Mouse (Mus musculus): Measurements from ENCODE around the gene Otop2. TPM values are rescaled to one million over a fixed set of nuclear protein-coding genes. Genes with fewer than 3 reads are reported as not detected.

The Otop2 gene
- polyA plus RNA-seq, 1 experiment, result not detected

DNA sequence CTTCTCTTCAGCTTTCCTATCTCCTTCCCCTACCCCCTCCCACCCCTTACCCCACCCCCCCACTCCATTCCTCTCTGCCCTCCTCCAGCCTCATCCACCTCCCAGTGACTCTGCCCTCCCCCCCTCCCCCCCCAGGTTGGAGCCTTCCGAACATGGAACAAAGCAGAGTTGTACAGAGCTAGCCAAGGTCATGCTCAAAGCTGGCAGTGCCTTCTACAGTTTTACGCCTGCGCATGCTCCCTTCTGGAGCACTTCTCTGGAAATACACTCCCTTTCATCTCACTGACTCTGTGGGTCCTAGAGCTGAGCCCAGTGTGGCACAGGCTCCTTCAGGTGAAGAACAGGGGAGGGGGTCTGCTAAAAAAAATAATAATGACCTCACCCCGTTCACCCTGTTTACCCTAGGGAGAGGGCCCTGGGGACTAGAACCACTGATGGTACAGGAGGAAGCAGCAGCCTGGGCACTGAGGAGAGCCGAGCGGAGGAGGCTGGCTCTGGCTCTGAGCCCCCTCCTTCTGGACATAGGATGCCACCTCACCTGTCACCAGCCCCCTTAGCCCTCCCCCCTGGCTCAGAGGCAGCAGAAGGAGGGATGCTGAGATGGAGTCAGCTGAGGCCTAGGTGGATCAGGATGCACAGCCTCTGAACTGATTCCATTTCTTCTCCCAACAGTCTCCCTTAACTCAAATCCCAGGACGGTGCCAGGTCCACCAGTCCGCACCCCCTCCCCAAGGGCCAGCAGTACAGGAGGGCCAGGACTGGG is 24.1 kb upstream of the Otop2 start:
- Histone ChIP-seq H3K27ac (ENCODE audit: insufficient read depth, low read depth, low read length) (0 out of 2 replicates have a peak overlapping the region, but pooled peaks have one; percentile 32), H3K4me1 (ENCODE audit: control insufficient read depth, insufficient read depth, low read length) (peaks cover 23% of the 10 kb centered on the region; the same call in 1 of the 2 replicates), H3K4me3 (ENCODE audit: insufficient read depth, low read depth, low read length) (no peak overlapping the region)
- TF ChIP-seq CTCF (IDR thresholded peaks at IDR 0.05; ENCODE audit: insufficient read depth, low read depth, low read length), result no peak
- TF ChIP-seq POLR2A (IDR thresholded peaks at IDR 0.05; ENCODE audit: insufficient read depth, low read depth, low read length), result no peak
- WGBS, result 66% methylated on average over 8 of the region's 8 CpGs

DNA sequence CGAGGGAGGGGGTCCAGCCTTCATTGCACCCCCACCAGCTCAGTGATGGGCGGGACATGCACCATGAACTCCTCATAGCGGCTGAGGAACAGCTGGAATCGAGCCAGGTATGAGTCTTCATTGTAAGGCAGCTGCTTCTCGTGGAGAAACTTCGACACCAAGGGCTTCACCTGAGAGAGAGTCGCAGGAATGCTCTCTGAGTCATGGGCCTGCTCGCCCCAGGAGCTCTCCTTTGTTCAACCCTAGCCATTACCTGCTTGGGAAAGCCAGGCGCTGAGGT is 23.5 kb upstream of the Otop2 start:
- H3K4me1 ChIP-seq (ENCODE audit: control insufficient read depth, insufficient read depth, low read length), result peaks cover 23% of the 10 kb centered on the region; the same call in 1 of the 2 replicates
- TF ChIP-seq POLR2A (IDR thresholded peaks at IDR 0.05; ENCODE audit: insufficient read depth, low read depth, low read length), result no peak
- 80% methylated on average over 9 of the region's 9 CpGs for WGBS
- H3K27ac ChIP-seq (ENCODE audit: insufficient read depth, low read depth, low read length), result 0 out of 2 replicates have a peak overlapping the region, but pooled peaks have one; percentile 32
- no peak overlapping the region for H3K4me3 ChIP-seq (ENCODE audit: insufficient read depth, low read depth, low read length)

DNA sequence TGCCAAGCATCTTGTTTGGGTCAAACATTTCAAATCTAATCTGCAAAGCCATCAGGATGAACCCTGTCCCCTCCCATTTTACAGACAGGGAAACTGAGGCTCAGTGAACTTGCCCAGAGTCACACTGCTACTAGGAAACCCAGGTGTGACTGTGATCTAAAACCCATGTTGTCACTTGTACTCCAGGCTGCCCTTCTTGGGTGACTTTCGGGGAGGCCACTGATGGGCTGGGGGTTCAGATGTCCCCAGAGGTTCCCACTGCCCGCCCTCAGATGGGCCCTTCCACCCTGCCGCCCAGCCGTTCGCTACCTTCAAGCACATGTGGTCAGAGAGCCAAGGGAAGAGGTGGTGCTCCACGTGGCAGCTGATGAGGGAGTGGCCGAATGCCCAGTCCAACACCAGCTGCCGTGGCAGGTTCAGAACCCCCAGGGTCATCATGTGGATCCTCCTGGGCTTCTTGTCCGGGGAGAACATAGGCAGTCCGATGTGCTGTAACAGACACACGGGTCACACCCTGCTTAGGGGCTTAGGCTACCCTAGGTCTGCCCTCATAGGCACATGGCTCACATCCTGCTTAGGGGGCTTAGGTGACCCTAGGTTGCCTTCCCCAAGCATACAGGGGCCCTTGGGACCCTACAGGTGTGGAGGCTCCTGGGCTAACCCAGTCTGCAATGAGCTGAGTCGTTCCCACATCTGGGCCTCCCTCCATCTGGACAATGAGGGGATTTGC is 22.9 kb upstream of the Otop2 start:
- 86% methylated on average over 12 of the region's 12 CpGs for WGBS
- TF ChIP-seq POLR2A (IDR thresholded peaks at IDR 0.05; ENCODE audit: insufficient read depth, low read depth, low read length), result no peak
- no peak for TF ChIP-seq CTCF (IDR thresholded peaks at IDR 0.05; ENCODE audit: insufficient read depth, low read depth, low read length)
- Histone ChIP-seq H3K4me1 (ENCODE audit: control insufficient read depth, insufficient read depth, low read length) (peaks cover 23% of the 10 kb centered on the region; the same call in 1 of the 2 replicates), H3K4me3 (ENCODE audit: insufficient read depth, low read depth, low read length) (no peak overlapping the region), H3K27ac (ENCODE audit: insufficient read depth, low read depth, low read length) (no peak overlapping the region)

DNA sequence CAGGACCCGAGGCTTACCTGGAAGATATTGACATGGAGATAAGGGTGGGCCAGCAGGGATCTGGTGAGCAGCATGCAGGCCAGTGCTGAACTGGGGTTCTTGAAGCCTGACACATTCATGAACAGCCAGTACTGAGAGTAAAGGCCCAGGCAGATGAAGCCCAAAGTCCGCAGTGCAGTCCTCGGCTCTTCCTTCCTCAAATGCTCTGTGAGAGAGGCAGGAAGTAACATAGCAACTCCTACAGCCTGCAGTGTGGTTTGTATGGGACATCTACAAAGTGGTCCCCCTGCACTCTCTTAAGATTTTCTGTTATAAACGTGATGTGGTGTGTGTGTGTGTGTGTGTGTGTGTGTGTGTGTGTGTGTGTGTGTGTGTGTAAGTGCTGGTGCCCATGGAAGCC is 21.7 kb upstream of the Otop2 start:
- no peak overlapping the region for H3K27ac ChIP-seq (ENCODE audit: insufficient read depth, low read depth, low read length)
- H3K4me3 ChIP-seq (ENCODE audit: insufficient read depth, low read depth, low read length), result no peak overlapping the region
- WGBS, result 76% methylated on average over 4 of the region's 4 CpGs
- TF ChIP-seq CTCF (IDR thresholded peaks at IDR 0.05; ENCODE audit: insufficient read depth, low read depth, low read length) (no peak), POLR2A (IDR thresholded peaks at IDR 0.05; ENCODE audit: insufficient read depth, low read depth, low read length) (no peak)
- H3K4me1 ChIP-seq (ENCODE audit: control insufficient read depth, insufficient read depth, low read length), result peaks cover 28% of the 10 kb centered on the region; the same call in 1 of the 2 replicates

DNA sequence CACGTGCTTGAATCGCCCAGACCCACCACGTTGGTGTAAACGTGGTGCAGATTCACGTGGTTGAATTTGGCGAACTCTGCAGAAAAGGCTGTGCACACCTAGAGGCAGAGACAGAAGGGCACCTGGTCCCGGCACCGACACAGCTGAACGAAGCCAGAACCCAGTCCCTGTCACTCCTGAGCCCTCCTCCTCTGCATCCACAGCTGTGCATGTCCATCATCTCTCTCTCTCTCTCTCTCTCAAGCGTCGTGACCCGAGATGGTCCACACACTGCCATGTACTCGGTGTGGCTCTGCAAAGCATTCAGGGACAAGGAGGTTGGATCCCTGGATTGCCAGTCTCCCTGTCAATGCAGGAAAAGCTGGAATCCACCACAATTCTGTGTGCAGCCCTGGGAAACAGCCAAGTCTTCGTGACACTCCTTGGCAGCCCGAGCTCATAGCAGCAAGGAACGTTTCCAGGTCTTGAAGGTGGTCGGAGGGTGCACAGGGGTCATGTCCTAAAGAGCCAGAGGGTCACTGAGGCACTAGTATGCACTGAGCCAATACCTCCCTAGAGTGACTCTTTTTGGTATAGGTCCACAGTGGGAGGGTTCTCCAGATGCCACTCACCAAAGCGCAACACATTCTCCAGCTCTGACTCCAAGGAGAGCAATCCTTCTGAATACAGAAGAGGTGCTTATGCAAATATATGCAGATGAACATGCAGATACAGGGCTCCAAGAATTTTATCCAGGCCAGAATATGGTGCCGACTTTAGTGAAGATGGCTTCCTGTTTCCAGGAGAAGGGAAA is 20.6 kb upstream of the Otop2 start:
- 47% methylated on average over 19 of the region's 19 CpGs for WGBS
- TF ChIP-seq CTCF (IDR thresholded peaks at IDR 0.05; ENCODE audit: insufficient read depth, low read depth, low read length), result no peak
- no peak for TF ChIP-seq POLR2A (IDR thresholded peaks at IDR 0.05; ENCODE audit: insufficient read depth, low read depth, low read length)
- H3K4me3 ChIP-seq (ENCODE audit: insufficient read depth, low read depth, low read length), result no peak overlapping the region
- H3K4me1 ChIP-seq (ENCODE audit: control insufficient read depth, insufficient read depth, low read length), result peaks cover 33% of the 10 kb centered on the region
- H3K27ac ChIP-seq (ENCODE audit: insufficient read depth, low read depth, low read length), result no peak overlapping the region

DNA sequence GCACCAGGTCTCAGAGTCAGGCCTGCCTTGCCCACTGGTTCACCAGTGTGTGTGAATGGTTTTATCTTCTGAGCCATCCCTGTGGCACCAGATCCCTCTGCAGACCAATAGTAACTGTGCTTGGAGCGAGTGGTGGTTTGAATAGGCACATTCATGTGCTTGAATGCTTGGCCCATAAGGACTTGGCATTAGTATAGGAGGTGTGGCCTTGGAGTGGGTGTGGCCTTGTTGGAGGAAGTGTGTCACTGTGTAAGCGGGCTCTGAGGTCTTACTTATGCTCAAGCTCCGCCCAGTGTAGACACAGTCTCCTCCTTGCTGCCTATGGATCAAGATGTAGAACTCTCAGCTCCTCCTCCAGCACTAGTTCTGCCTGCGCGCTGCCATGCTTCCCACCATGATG is 19.6 kb upstream of the Otop2 start:
- TF ChIP-seq CTCF (IDR thresholded peaks at IDR 0.05; ENCODE audit: insufficient read depth, low read depth, low read length) (no peak), POLR2A (IDR thresholded peaks at IDR 0.05; ENCODE audit: insufficient read depth, low read depth, low read length) (no peak)
- no peak overlapping the region for H3K4me3 ChIP-seq (ENCODE audit: insufficient read depth, low read depth, low read length)
- peaks cover 31% of the 10 kb centered on the region for H3K4me1 ChIP-seq (ENCODE audit: control insufficient read depth, insufficient read depth, low read length)
- WGBS, result 90% methylated on average over 5 of the region's 5 CpGs
- no peak overlapping the region for H3K27ac ChIP-seq (ENCODE audit: insufficient read depth, low read depth, low read length)

DNA sequence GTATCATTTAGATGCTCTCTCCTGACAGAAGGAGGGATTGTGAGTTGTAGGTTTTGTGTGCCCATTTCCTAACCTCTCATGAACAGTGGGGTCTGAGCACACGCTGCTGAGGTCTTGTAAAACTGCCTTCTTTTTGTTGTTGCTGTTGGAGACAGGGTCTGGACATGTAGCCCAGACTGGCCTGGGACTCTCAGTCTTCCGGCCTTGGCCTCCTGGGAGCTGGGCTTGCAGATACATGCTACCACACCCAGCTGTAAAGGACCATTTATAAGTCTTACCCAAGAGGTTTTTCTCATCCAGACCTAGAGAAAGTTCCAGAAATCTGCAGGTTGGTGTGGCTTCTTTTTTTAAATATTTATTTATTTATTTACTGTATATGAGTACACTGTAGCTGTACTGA is 18.7 kb upstream of the Otop2 start:
- WGBS, result 94% methylated on average over 2 of the region's 2 CpGs
- Histone ChIP-seq H3K4me1 (ENCODE audit: control insufficient read depth, insufficient read depth, low read length) (peaks cover 28% of the 10 kb centered on the region), H3K4me3 (ENCODE audit: insufficient read depth, low read depth, low read length) (no peak overlapping the region), H3K27ac (ENCODE audit: insufficient read depth, low read depth, low read length) (no peak overlapping the region)
- no peak for TF ChIP-seq CTCF (IDR thresholded peaks at IDR 0.05; ENCODE audit: insufficient read depth, low read depth, low read length)
- TF ChIP-seq POLR2A (IDR thresholded peaks at IDR 0.05; ENCODE audit: insufficient read depth, low read depth, low read length), result no peak

DNA sequence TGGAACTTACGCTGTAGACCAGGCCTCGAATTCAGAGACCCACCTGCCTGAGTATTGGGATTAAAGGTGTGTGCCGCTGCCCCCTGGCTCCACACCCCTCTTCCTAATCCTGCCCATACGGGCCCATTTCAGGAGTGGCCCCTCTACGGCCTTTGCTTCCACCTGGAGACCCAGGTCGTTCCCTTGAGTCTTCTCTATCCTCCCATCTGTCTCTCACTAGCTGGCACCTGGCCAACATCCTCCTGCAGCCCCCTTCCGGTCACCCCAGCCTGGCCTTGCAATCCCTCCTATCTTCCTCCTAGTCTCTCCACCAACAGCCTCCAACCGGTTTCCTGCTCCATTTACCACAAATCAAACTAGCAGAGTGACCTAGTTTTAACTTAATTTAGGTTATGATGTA is 17.1 kb upstream of the Otop2 start:
- no peak overlapping the region for H3K4me3 ChIP-seq (ENCODE audit: insufficient read depth, low read depth, low read length)
- TF ChIP-seq CTCF (IDR thresholded peaks at IDR 0.05; ENCODE audit: insufficient read depth, low read depth, low read length), result no peak
- no peak for TF ChIP-seq POLR2A (IDR thresholded peaks at IDR 0.05; ENCODE audit: insufficient read depth, low read depth, low read length)
- WGBS, result 79% methylated on average over 8 of the region's 8 CpGs
- peaks cover 24% of the 10 kb centered on the region for H3K4me1 ChIP-seq (ENCODE audit: control insufficient read depth, insufficient read depth, low read length)
- no peak overlapping the region for H3K27ac ChIP-seq (ENCODE audit: insufficient read depth, low read depth, low read length)

DNA sequence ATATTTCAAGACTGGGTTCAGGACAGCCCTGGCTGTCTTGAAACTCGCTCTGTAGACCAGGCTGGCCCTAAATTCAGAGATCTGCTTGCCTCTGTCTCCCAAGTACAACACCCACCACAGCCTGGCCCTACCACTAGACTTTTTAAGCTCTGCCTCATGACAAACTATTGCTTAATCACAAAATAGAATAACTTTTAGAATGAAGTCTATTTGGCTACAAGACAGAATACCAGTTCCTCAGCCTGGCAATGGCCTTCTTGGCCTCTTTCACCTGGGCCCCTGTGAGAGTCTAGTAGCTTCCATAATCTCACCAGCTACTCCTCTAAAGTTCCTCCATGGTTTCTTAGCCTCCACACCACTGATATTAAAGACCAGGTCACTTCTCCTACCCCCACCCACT is 16.6 kb upstream of the Otop2 start:
- TF ChIP-seq POLR2A (IDR thresholded peaks at IDR 0.05; ENCODE audit: insufficient read depth, low read depth, low read length) (no peak), CTCF (IDR thresholded peaks at IDR 0.05; ENCODE audit: insufficient read depth, low read depth, low read length) (no peak)
- WGBS, result 88% methylated on average over 1 of the region's 1 CpGs
- Histone ChIP-seq H3K27ac (ENCODE audit: insufficient read depth, low read depth, low read length) (peak overlapping the region; percentile 41; the same call in 1 of the 2 replicates), H3K4me3 (ENCODE audit: insufficient read depth, low read depth, low read length) (no peak overlapping the region), H3K4me1 (ENCODE audit: control insufficient read depth, insufficient read depth, low read length) (peaks cover 24% of the 10 kb centered on the region)
